Mouse (Mus musculus): ENCODE measurements around the gene Pycr1. TPM values are rescaled to one million over a fixed set of nuclear protein-coding genes. Genes with fewer than 3 reads are reported as not detected.
A peak's percentile ranks its signal among the peaks of the same experiment; 100 is the strongest.

The Pycr1 gene
- total RNA-seq, 2 experiments from 2014 or later, result 3.0 to 3.8 TPM

- intact Hi-C loops (cut with DNase I), result no loop called here
- DNase-seq (ENCODE audit: extremely low spot score in 1 of 2, low spot score in 2 of 2), result no peak
Observed at GRCm38 (mm10) chr11:120630881-120631725, 12.5 kb downstream of the Pycr1 start.

DNA sequence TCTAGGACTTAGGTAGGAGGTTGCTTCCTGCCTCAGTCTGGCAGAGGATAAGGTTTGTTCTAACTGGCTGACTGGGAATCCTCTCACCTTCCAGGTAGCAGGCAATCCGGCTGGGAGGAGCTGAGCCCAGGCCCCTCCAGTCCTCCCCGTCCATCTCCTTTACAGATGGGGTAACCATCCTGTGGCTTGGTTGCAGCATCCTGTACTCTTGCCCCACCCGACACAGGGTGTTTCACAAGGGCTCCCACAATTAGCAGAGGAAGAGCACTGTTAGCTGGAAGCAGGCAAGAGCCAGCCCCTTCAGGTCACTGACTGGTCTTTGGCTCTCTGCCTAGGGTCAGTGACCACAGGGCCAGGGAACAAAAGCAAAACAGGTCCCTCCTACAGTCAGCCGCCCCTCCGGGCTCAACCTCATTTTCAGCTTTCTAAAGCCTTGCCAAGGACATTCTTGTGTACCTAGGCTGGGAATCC lies 13.1 kb downstream of the Pycr1 start:
- DNase-seq (ENCODE audit: extremely low spot score in 1 of 2, low spot score in 2 of 2), result peak in 1 of 2 experiments; percentile 78
- intact Hi-C loops (cut with DNase I), result no loop called here

DNA sequence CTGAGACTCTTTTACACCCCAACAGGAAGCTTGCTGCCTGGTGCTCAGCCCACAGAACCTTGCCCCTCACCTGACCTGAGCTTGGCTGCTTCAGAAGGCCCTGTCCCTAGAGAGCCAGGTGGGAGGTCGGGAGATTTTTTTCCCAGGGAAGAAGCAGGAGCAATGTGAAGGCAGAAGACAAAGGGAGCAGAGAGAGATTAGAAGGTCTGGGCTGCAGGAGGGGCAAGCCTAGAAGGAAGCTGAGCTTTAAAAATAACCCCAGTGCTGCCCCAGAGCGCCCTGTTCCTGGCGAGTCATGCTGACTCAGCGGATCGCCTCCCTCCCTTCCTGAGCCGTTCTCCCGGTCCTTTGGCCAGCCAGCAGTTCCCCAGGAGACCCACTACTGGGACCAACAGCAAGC lies 13.7 kb downstream of the Pycr1 start:
- intact Hi-C loops (cut with DNase I), result no loop called here
- DNase-seq (ENCODE audit: extremely low spot score in 1 of 2, low spot score in 2 of 2), result peak in 1 of 2 experiments; percentile 73

DNA sequence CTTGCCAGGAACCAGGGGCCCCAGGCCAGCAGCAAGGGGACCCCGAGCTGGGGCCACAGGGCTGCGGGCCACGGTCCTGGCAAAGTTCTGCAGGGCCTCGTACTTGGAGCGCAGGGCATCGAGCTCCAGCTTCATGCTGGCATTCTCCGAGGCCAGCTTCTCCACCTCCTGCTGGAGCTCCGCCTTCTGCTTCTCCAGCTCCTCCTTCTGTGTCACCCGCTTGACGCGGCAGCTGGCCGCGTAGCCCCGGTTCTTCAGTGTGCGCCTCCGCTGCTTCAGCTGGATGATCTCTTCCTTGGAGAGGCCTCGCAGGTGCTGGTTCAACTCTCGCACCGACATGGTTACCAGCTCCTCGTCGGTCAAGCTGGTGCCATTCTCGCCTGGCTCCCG lies 14.2 kb downstream of the Pycr1 start:
- intact Hi-C loops (cut with DNase I), result no loop called here
- peak in 1 of 2 experiments; percentile 52 for DNase-seq (ENCODE audit: extremely low spot score in 1 of 2, low spot score in 2 of 2)

DNA sequence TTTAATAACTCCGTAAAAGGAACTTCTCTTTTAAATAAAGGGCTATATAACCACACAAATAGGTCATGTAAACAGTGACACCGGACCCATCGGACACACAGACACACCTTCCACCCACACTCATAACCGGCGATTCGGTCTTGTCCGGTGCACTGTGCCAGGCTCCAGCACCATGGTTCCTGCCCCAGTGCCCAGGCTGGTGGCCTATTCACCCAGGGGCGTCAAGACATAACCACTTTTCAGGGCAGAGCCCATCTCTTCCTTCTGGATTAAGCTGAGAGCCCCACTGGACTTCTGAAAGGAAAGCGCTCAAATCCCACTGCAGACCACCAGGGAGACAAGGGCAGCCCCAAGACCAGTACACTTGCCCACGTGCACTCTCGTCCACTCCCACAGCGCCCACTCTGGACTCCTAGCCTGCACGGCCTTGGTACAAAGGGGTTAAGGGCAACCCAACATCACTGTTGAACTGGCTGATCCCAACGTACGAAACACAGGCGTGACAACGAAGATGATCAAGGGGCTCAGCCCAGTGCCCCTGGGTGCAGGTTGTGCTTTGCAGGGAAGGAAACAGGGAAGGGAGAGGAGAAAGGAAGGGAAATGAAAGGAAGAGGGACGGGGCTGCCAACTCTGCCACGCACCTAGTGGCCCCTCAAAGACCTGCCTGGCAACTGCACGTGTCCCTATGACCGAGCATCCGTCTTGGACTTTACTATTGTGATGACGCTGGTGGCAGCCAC lies 14.8 kb downstream of the Pycr1 start:
- intact Hi-C loops (cut with DNase I), result no loop called here
- DNase-seq (ENCODE audit: extremely low spot score in 1 of 2, low spot score in 2 of 2), result no peak

- intact Hi-C loops (cut with DNase I), result no loop called here
- DNase-seq (ENCODE audit: extremely low spot score in 1 of 2, low spot score in 2 of 2), result no peak
Observed at GRCm38 (mm10) chr11:120627468-120628300, 15.9 kb downstream of the Pycr1 start.

DNA sequence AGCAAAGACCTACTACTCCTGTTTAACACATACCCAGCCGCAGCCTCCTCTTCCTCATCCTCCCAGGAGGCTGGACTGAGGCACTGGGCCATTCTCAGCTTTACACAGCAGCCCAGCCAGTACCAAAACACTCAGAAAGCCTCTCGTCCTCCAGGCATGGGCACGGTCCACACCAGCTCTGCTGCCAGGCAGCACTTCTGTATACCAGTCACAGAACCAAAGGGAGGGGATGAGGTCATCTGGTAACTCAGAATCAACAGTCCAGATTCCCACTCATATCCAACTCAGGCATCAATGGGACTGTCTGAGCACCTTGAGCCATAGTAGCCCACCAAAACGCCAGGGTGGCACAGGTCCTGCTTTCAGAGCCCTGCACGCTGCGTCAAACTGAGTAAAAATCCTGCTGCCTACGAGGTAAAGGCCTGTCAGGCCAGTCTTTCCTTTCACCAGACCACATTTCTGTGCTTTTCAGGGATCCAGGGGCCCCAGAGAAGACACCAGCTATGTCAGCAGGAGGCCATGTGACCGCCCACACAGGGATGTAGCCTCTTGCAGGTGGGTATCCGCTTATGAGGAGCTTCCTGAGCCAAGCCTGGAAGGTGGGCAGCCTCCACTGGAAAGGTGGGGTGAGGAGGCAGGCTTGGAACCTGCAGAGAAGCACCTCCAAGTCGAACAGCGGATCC lies 16.6 kb downstream of the Pycr1 start:
- intact Hi-C loops (cut with DNase I), result no loop called here

DNA sequence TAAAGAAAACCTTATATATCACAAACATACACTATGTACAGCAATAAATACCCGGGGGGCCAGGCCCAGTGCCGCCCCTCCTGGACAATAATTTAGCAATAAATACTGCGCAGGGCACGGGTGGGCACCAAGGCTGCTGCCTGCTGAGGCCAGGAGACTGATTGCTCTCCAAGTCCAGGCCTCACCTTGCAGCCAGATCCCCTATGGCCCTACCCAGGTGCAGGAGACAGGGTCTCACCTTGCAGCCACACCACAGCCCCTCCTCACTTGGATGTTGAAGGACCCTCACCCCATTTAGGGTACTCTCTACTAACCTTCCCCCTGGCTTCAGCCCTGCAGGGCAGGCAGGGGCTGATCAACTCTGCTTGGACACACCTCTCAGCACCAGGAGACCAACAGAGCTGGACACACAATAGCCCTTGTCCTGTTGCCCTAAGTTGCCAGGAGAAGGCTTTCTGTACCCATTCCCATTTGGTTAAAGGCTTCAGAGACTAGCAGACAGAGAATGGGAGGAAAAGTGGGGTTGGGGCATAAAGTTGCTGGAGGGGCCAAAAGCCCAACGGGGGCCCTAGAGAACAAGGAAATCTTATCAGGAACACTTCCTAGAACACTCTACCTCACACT lies 18.3 kb downstream of the Pycr1 start, which contains the start of gene Sirt7:
TSS of gene Sirt7 (minus strand) at position 89 of the 624 bp plus-strand sequence.
- intact Hi-C loops (cut with DNase I), result loop anchor here (2.0 kb wide), 1 partner anchor 152 kb away; no protein-coding TSS in a partner anchor
- DNase-seq (ENCODE audit: extremely low spot score in 1 of 2, low spot score in 2 of 2), result no peak

More for the DNA sequence above, 16.6 kb downstream of the Pycr1 start:
- peak in 1 of 2 experiments; percentile 17 for DNase-seq (ENCODE audit: extremely low spot score in 1 of 2, low spot score in 2 of 2)

DNA sequence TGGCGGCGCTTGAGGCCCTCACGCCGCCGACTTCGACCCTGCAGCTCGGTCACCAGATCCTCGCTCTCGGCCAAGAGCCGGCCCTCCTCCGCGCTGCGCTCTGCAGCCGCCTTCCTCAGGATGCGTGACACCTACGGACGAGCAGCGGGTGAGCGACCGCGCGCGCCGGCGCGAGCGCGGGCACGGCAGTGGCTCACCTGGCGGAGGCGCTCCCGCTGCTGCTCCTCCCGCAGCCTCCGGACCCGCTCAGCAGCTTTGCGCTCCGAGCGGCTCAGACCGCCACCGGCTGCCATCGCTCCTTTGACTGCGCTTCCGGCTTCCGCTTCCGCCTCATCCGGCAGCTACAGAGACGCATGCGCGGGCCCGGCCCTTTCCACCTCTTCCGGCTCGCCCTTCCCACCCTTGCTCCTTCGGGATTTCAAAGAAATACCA lies 18.9 kb downstream of the Pycr1 start:
- peak; percentile 76 to 93 for DNase-seq (ENCODE audit: extremely low spot score in 1 of 2, low spot score in 2 of 2)
- intact Hi-C loops (cut with DNase I), result loop anchor here (2.0 kb wide), 1 partner anchor 152 kb away; no protein-coding TSS in a partner anchor

DNA sequence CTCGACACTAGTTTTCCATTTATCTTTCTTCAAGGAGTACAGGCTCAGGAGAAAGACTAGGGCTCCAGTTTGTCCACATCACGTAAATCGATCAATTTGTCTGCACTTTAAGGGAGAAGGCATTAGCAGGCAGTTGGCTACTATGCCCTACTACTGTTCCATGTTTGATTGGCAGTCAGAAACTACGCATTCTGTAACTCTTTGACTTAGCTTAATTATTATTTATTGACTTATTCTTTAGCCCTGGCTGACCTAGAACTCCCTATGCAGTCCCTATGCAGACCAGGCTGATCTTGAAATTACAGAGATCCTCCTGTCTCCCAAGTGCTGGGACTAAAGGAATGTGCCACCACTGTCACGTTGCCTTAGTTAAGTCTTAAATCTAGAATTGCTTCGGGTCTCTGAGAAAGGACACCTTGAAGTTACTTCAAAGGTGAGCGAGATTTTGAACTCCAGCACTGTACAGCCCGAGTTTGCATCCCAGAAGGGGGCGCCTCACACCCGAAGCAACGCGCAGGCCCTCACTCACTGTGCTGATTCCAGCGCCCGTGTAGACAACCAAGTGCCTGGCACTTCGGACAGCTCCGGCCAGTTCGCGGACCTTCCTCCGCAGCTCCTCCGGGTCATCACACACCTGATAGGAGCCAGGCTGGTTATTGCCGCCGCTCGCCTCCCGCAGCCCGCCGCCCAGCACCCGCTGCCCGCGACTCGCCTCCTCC lies 19.4 kb downstream of the Pycr1 start:
- DNase-seq (ENCODE audit: extremely low spot score in 1 of 2, low spot score in 2 of 2), result peak; percentile 44 to 83
- intact Hi-C loops (cut with DNase I), result loop anchor here (2.0 kb wide), 1 partner anchor 153 kb away; no protein-coding TSS in a partner anchor

DNA sequence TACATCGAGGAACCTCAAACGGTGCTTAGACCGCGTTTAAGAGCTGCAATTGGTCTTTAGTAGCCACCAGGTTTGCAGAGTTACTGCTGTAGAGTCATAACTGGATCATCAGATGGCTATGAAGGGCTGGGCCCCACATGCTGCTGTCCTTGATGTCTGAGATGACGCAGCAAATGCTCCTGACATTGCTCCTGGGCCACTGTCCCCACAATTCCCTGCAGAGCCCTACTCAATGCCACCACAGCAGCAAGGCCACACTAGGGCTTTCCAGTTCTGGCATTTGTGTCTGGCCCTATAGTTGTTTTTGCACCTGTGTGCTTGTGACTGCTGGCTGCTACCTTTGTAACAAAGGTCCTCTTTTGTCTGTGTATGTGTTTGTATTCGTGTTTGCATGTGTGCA lies 20.8 kb downstream of the Pycr1 start:
- intact Hi-C loops (cut with DNase I), result no loop called here
- peak in 1 of 2 experiments; percentile 8 for DNase-seq (ENCODE audit: extremely low spot score in 1 of 2, low spot score in 2 of 2)

GRCm38 (mm10) chr11:120620195-120620594 lies 23.4 kb downstream of the Pycr1 start:
- DNase-seq (ENCODE audit: extremely low spot score in 1 of 2, low spot score in 2 of 2), result no peak
- intact Hi-C loops (cut with DNase I), result no loop called here

GRCm38 (mm10) chr11:120618619-120619535 lies 24.7 kb downstream of the Pycr1 start:
- intact Hi-C loops (cut with DNase I), result no loop called here
- DNase-seq (ENCODE audit: extremely low spot score in 1 of 2, low spot score in 2 of 2), result peak in 1 of 2 experiments; percentile 18

DNA sequence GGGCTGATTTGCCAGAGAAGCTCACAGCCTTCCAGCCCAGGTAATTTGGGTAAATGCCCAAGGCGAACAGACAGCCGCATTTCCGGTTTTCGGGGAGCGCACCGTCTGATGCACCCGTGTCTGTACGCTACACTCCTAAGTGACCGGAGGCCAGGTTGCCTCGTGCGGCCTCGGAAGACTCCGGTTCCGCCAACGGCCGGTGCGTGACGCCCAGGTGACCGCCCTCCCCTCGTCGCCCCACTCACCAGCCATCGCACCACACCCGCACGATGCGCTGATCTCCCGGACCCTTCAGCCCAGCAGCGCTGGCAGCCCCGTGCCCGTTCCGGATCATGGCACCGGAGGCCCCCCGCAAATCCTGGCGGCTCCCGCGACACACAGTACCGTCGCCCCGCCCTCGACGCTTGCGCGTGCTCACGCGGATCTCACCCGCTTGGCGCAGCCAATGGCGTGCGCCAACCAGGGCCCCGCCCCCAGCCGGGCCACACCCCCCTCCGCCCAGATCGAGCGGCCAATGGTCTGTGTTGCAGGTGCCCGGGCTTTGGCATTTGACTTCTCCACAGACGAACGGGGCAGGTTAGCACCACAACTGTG lies 26.0 kb downstream of the Pycr1 start, which contains the start of gene Pcyt2:
TSS of gene Pcyt2 (minus strand) at position 418 of the 594 bp plus-strand sequence.
- DNase-seq (ENCODE audit: extremely low spot score in 1 of 2, low spot score in 2 of 2), result peak; percentile 87 to 95
- intact Hi-C loops (cut with DNase I), result no loop called here

- no peak for DNase-seq (ENCODE audit: extremely low spot score in 1 of 2, low spot score in 2 of 2)
- intact Hi-C loops (cut with DNase I), result no loop called here
Observed at GRCm38 (mm10) chr11:120616617-120617294, 26.8 kb downstream of the Pycr1 start.
